Mouse (Mus musculus): ENCODE measurements at regions not wholly inside any gene's neighbourhood (a gene's known extent, or its start where the extent isn't known, plus 50 kb on each side); places are given as distances from the start of the nearest gene placed in this dataset.
A peak's percentile ranks its signal among the peaks of the same experiment; 100 is the strongest.

GRCm38 (mm10) chr8:96393024-96393423 is 504.7 kb upstream of the Got2 start:
- TF ChIP-seq NANOG (IDR thresholded peaks at IDR 0.05; ENCODE audit: borderline replicate concordance, low read length) (no peak), CTCF (conservative IDR thresholded peaks at IDR 0.05; ENCODE audit: low read length) (no peak), POU5F1 (IDR thresholded peaks at IDR 0.05; ENCODE audit: borderline replicate concordance, low read length) (no peak)
- no peaks in the 10 kb centered on the region for H3K9me3 ChIP-seq (ENCODE audit: low read length)
- H3K4me3 ChIP-seq (replicated peaks; ENCODE audit: low read length): no peak overlapping the region
- H3K36me3 ChIP-seq (ENCODE audit: insufficient read depth, low read length): no peaks in the 10 kb centered on the region
- no peaks in the 10 kb centered on the region for H3K4me1 ChIP-seq (replicated peaks; ENCODE audit: low read depth, low read length)
- H3K27me3 ChIP-seq (ENCODE audit: insufficient read depth, low read length): no peaks in the 10 kb centered on the region

GRCm38 (mm10) chr8:96389251-96389650 is 500.9 kb upstream of the Got2 start:
- Histone ChIP-seq H3K36me3 (ENCODE audit: insufficient read depth, low read length) (no peaks in the 10 kb centered on the region), H3K27me3 (ENCODE audit: insufficient read depth, low read length) (no peaks in the 10 kb centered on the region), H3K9me3 (ENCODE audit: low read length) (no peaks in the 10 kb centered on the region), H3K4me1 (replicated peaks; ENCODE audit: low read depth, low read length) (no peaks in the 10 kb centered on the region), H3K4me3 (replicated peaks; ENCODE audit: low read length) (no peak overlapping the region)
- TF ChIP-seq POU5F1 (IDR thresholded peaks at IDR 0.05; ENCODE audit: borderline replicate concordance, low read length) (no peak), CTCF (conservative IDR thresholded peaks at IDR 0.05; ENCODE audit: low read length) (no peak), NANOG (IDR thresholded peaks at IDR 0.05; ENCODE audit: borderline replicate concordance, low read length) (no peak)

DNA sequence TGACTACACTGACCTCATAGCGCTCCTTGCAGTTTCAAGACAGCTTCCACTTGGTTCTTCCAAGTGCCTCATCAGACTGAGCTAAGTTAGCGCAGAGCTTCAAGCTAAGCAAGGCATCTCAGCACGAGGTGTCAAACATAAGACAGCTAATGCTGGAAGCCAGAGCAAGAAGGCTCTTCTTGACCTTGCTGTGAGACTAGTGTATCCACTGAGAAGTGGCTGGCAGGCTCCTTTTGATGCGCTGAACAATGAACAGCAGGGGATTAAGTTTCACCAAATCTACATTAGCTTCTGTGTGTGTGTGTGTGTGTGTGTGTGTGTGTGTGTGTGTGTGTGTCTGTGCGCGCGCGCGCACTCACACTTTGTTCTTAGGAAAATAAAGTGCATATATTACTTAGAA is 482.2 kb upstream of the Got2 start:
- TF ChIP-seq NANOG (IDR thresholded peaks at IDR 0.05; ENCODE audit: borderline replicate concordance, low read length): no peak
- TF ChIP-seq CTCF (conservative IDR thresholded peaks at IDR 0.05; ENCODE audit: low read length): no peak
- Histone ChIP-seq H3K4me1 (replicated peaks; ENCODE audit: low read depth, low read length) (no peaks in the 10 kb centered on the region), H3K36me3 (ENCODE audit: insufficient read depth, low read length) (no peaks in the 10 kb centered on the region), H3K27me3 (ENCODE audit: insufficient read depth, low read length) (no peaks in the 10 kb centered on the region), H3K4me3 (replicated peaks; ENCODE audit: low read length) (no peak overlapping the region), H3K9me3 (ENCODE audit: low read length) (no peaks in the 10 kb centered on the region)

- no peaks in the 10 kb centered on the region for H3K27me3 ChIP-seq (ENCODE audit: insufficient read depth, low read length)
- H3K36me3 ChIP-seq (ENCODE audit: insufficient read depth, low read length): no peaks in the 10 kb centered on the region
- H3K4me3 ChIP-seq (replicated peaks; ENCODE audit: low read length): no peak overlapping the region
- TF ChIP-seq CTCF (conservative IDR thresholded peaks at IDR 0.05; ENCODE audit: low read length) (no peak), POU5F1 (IDR thresholded peaks at IDR 0.05; ENCODE audit: borderline replicate concordance, low read length) (no peak), NANOG (IDR thresholded peaks at IDR 0.05; ENCODE audit: borderline replicate concordance, low read length) (no peak)
- no peaks in the 10 kb centered on the region for H3K9me3 ChIP-seq (ENCODE audit: low read length)
- peaks cover 3% of the 10 kb centered on the region; the same call in 1 of the 2 replicates for H3K4me1 ChIP-seq (replicated peaks; ENCODE audit: low read depth, low read length)
These were observed 474.6 kb upstream of the Got2 start for GRCm38 (mm10) chr8:96362853-96363445.

- Histone ChIP-seq H3K27me3 (ENCODE audit: insufficient read depth, low read length) (no peaks in the 10 kb centered on the region), H3K4me1 (replicated peaks; ENCODE audit: low read depth, low read length) (no peaks in the 10 kb centered on the region), H3K36me3 (ENCODE audit: insufficient read depth, low read length) (no peaks in the 10 kb centered on the region), H3K4me3 (replicated peaks; ENCODE audit: low read length) (no peak overlapping the region), H3K9me3 (ENCODE audit: low read length) (no peaks in the 10 kb centered on the region)
- no peak for TF ChIP-seq POU5F1 (IDR thresholded peaks at IDR 0.05; ENCODE audit: borderline replicate concordance, low read length)
- no peak for TF ChIP-seq NANOG (IDR thresholded peaks at IDR 0.05; ENCODE audit: borderline replicate concordance, low read length)
- no peak for TF ChIP-seq CTCF (conservative IDR thresholded peaks at IDR 0.05; ENCODE audit: low read length)
These were observed 462.3 kb upstream of the Got2 start for GRCm38 (mm10) chr8:96350531-96351069.

DNA sequence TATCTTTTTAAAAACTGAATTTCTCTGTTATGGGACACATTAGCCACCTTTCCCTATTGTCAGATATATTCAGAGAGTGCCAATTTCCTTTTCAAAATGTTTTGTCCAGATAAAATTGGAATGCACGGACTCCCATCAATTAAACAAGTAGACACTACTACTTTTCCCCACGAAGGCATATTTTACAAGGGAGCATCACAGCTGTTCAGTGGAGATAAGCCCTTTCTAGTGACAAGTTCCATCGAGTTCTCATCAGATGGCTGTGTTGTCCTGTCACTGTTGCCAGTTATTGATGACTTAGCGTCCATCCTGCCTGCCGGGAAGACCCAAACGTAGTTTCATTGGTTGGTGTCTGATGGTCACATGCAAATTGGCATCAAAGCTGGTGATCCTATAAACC is 461.2 kb upstream of the Got2 start:
- no peak for TF ChIP-seq CTCF (conservative IDR thresholded peaks at IDR 0.05; ENCODE audit: low read length)
- no peak for TF ChIP-seq POU5F1 (IDR thresholded peaks at IDR 0.05; ENCODE audit: borderline replicate concordance, low read length)
- no peak for TF ChIP-seq NANOG (IDR thresholded peaks at IDR 0.05; ENCODE audit: borderline replicate concordance, low read length)

GRCm38 (mm10) chr8:96340702-96341101 is 452.4 kb upstream of the Got2 start:
- H3K36me3 ChIP-seq (ENCODE audit: insufficient read depth, low read length): no peaks in the 10 kb centered on the region
- TF ChIP-seq NANOG (IDR thresholded peaks at IDR 0.05; ENCODE audit: borderline replicate concordance, low read length) (no peak), POU5F1 (IDR thresholded peaks at IDR 0.05; ENCODE audit: borderline replicate concordance, low read length) (no peak), CTCF (conservative IDR thresholded peaks at IDR 0.05; ENCODE audit: low read length) (no peak)
- H3K4me1 ChIP-seq (replicated peaks; ENCODE audit: low read depth, low read length): no peaks in the 10 kb centered on the region
- no peaks in the 10 kb centered on the region for H3K27me3 ChIP-seq (ENCODE audit: insufficient read depth, low read length)
- H3K9me3 ChIP-seq (ENCODE audit: low read length): peaks cover 28% of the 10 kb centered on the region
- no peak overlapping the region for H3K4me3 ChIP-seq (replicated peaks; ENCODE audit: low read length)

More for the DNA sequence above, 461.2 kb upstream of the Got2 start:
- Histone ChIP-seq H3K27me3 (ENCODE audit: insufficient read depth, low read length) (no peaks in the 10 kb centered on the region), H3K9me3 (ENCODE audit: low read length) (no peaks in the 10 kb centered on the region), H3K4me3 (replicated peaks; ENCODE audit: low read length) (no peak overlapping the region), H3K36me3 (ENCODE audit: insufficient read depth, low read length) (no peaks in the 10 kb centered on the region), H3K4me1 (replicated peaks; ENCODE audit: low read depth, low read length) (no peaks in the 10 kb centered on the region)

GRCm38 (mm10) chr8:96318367-96318766 is 430.0 kb upstream of the Got2 start:
- no peaks in the 10 kb centered on the region for H3K4me1 ChIP-seq (replicated peaks; ENCODE audit: low read depth, low read length)
- no peak for TF ChIP-seq POU5F1 (IDR thresholded peaks at IDR 0.05; ENCODE audit: borderline replicate concordance, low read length)
- TF ChIP-seq CTCF (conservative IDR thresholded peaks at IDR 0.05; ENCODE audit: low read length): peak; percentile 49
- no peak for TF ChIP-seq NANOG (IDR thresholded peaks at IDR 0.05; ENCODE audit: borderline replicate concordance, low read length)
- no peaks in the 10 kb centered on the region for H3K36me3 ChIP-seq (ENCODE audit: insufficient read depth, low read length)
- H3K9me3 ChIP-seq (ENCODE audit: low read length): peaks cover 6% of the 10 kb centered on the region; the same call in 1 of the 2 replicates
- no peaks in the 10 kb centered on the region for H3K27me3 ChIP-seq (ENCODE audit: insufficient read depth, low read length)
- H3K4me3 ChIP-seq (replicated peaks; ENCODE audit: low read length): no peak overlapping the region
